Mouse (Mus musculus) cerebellum, postnatal 25 days (tissue): ENCODE measurements around the gene Znrf2.
A peak's percentile ranks its signal among the peaks of the same experiment; 100 is the strongest.

Experiments
- DNase-seq, 2 experiments: peaks; one replicate each; pipeline ENCODE4 v3.0.0; 2021; ENCODE audit warnings: mixed read lengths in 2 of 2

Znrf2 gene

DNA sequence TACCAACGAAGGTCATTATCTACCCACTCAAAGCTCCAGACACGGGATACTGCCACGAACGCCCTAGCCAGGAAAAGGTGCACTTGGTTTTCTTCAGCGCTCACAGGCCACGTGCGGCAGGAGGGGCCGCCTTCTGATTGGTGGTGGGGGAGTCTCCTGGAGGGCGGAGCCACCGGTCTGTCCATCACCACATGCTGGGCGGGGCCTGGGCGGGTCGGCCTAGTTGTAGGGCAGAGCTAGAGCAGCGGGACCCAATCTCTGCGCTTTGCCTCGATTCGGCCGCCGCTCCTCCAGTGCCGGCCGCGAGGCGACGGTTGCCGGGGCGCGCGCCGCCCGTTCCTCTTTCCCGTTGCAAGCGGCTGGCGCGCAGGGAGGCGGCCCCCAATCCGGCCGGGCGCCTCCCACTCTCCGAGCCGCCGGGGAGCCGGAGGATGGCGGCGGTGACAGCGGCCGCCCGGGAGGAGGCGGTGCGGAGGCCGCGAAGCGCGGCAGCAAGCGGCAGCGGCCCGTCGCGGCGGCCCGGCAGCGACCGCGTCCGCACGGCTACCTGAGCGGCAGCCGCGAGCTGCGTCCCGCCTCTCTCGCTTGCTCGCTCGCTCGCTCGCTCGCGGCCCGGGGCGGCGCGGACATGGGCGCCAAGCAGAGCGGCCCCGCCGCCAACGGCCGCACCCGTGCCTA is at the start of gene Znrf2:
TSS of gene Znrf2 (plus strand) at position 529 of the 678 bp plus-strand sequence.
- DNase-seq: peak; percentile 96 to 99

DNA sequence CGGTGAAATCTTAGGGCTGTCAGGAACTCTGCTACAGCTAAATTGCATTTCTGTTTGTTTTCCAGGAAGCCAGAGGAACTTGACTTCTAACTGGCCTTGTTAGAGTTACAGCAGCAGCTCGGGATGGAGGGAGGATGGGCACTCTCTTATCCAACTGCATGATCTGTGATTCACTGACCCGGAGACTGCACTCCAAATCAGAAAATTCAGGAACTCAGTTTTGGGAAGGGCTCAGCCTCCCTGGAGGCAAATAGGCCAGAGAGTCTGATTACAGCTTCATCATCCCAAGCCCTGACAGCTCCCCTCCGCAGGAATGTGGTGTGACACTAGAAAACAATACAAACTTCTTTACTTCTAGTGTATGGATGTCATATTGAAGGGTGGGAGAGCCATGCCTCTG is 49.0 kb upstream of the Znrf2 start:
- DNase-seq: no peak

GRCm38 (mm10) chr6:54770766-54771165 is 46.0 kb upstream of the Znrf2 start:
- DNase-seq: no peak

GRCm38 (mm10) chr6:54771171-54771570 is 45.5 kb upstream of the Znrf2 start:
- peak in 1 of 2 experiments; percentile 12 for DNase-seq

GRCm38 (mm10) chr6:54772078-54772477 is 44.6 kb upstream of the Znrf2 start:
- DNase-seq: no peak

DNA sequence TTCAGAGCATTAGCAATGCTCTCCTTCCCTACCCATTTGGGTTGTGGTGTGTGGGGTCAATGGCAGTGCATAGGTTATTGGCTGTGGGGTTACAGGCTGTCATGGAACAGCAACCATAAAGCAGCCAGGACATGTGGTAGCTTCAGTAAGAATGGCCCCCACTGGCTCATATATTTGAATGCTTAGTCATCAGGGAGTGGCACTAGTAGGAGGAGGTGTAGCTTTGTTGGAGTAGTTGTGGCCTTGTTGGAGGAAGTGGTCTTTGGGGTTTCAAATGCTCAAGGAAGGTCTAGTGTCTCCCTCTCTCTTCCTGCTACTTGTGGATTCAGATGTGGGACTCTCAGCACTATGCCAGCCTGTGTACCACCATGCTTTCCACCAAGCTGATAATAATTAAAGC is 41.0 kb upstream of the Znrf2 start:
- no peak for DNase-seq

GRCm38 (mm10) chr6:54777661-54778060 is 39.1 kb upstream of the Znrf2 start:
- no peak for DNase-seq

DNA sequence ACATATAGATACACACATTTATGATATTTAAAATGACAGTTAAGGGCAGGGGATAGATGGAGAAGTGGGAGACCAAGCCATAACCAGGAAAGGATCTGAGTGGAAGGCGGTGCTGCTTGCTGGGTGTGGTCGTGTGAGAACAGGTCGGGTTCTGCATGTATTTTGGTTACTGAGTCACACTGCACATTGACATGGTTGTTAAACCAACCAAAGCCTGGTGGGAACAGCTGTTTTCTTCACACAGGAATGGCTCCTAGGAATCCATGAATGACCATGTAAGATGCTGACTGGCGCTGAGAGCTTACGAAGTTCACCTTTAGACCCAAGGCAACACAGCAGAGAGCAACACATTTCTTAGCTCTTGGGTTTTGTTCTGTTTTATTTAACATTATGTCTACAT is 36.7 kb upstream of the Znrf2 start:
- DNase-seq: no peak

- no peak for DNase-seq
These were observed 36.0 kb upstream of the Znrf2 start for GRCm38 (mm10) chr6:54780569-54781304.

DNA sequence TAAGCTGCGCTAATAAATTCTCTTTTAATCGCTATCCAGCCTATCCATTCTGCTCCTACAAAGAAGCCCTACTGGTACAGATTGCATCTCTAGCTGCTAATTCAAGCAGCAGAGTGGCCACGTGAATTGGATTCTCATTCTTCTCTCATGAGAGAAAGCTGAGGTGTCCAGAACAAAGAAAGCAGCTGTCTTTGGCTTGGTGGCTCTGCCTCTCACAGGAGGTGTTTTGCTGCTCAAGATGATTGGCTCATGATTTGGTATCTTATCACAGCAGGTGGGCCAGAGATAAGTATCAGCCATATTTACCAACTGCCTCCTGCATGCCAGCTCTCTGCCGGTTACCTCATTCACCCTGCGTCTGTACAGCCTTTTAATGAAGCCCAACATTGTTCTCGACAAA is 34.8 kb upstream of the Znrf2 start:
- DNase-seq: no peak

DNA sequence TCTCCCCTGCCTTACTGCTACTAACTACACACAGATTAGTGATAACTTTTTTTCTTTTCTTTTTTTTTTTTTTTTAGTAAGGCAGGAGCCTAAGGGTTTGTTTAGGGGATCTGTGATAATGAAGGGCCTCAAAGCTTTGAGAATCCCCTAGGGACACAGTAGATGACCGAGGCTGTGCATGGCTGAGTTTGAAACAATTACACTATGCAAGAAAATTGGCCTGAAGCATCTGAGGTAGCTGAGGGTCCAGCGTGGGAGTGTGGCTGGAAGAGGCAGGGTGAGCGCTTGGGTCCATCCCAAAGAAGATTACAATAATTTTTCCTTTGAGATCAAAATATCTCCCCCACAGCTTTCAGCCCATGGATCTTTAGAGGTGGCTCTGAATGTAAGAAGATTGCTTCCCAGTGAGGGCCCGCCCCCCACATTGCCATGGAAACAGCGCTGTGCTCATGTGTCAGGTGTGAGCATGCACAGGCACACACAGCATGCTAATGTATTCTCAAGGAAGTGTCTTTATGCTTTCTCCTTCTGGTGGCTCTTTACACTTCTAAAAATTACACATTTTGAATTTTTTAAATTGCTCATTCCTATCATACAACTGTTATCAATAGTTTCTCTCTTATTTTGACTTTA is 31.5 kb upstream of the Znrf2 start:
- no peak for DNase-seq

DNA sequence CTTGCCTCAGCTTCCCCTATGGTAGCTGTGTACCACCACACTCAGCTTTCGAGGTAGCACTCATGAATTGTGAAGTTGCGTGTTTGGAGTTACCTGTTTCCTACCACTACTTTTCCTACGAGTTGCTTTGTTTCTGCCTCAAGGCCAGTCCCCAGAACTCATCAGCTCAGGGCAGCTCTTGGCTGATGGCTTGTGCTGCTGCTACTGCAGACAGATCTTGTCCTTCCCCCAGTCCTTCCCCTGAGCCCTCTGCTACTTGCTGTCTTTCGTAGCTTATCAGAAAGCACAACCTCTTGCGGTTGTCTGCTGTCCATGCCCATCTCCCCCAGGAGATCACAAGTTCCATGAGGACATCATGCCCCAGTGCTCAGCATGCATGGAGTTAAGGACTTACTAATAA is 29.9 kb upstream of the Znrf2 start:
- no peak for DNase-seq

DNA sequence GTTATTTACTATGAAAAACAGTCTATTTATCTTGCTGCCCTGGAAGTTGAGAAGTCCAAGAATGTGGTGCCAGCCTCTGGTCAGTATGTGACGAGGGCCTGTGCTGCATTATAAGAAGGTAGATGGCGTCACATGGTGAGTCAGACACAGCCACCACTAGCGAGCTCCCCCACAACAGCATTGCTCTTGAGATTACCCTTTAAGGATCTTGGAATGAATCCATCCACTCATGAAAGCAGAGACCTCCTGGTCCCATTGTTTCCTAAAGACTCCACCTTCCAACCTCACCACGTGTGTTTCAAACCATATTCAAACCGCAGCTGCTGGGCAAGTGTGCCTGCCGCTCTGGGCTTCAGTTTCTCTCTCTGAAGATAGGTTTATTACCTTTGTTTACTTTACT is 28.2 kb upstream of the Znrf2 start:
- DNase-seq: no peak

DNA sequence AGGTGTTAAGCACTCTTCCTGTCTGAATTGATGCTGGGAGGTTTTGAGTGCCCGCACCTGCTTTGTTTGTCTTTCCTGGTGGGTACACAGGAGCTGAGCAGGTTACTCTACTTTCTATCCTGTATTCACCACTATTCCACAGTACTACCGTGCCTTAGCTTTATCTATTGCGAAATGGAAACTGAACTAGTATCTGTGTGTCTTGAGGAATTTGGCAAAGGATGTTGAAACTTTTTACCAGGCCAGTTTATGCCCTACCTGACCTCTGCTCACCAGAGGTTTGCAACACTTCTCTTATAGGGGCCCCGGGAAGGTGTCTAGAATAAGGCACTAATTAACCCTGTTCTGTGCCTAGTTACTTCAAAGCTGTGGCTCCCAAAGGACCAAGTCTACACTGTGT is 27.6 kb upstream of the Znrf2 start:
- DNase-seq: no peak

DNA sequence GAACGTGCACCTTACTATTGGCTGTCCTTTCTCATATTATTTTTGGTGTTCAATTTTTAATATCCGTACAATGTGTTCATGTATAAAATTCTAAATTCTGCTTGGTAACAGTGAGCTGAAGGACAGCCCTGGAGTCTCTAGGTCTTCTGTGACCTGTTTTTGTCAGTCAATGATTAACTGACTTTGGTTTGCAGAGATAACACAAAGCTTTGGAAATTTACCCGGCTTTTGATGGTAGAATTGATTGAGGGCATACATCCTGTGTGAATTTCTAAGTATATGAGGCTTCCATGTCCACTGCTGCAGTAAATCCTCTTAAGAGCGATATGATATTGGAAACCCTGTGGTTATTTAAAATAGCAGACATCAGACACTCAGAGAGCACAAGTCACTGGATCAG is 26.6 kb upstream of the Znrf2 start:
- no peak for DNase-seq

DNA sequence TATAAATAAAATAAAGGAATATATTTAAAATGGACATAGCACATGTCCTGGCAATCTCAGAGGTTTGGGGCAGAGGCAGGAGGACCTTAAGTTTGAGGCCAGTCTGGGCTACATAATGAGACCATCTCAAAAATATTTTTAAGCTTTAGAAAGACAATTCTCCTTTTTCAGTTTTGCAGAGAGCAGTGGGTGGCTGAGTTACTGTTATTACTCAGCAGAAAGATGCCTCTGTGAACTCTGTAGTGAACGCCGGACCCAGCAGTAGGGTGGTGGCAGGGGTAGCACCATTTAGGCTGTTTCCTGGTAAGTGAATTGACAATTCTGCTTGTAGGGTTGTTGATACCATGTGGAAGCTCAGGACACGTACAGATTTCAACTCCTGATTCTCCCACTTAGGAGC is 22.9 kb upstream of the Znrf2 start:
- no peak for DNase-seq

- DNase-seq: no peak
These were observed 22.3 kb upstream of the Znrf2 start for GRCm38 (mm10) chr6:54794372-54794771.

GRCm38 (mm10) chr6:54794991-54795390 is 21.7 kb upstream of the Znrf2 start:
- DNase-seq: no peak

- no peak for DNase-seq
These were observed 20.7 kb upstream of the Znrf2 start for GRCm38 (mm10) chr6:54795971-54796370.

DNA sequence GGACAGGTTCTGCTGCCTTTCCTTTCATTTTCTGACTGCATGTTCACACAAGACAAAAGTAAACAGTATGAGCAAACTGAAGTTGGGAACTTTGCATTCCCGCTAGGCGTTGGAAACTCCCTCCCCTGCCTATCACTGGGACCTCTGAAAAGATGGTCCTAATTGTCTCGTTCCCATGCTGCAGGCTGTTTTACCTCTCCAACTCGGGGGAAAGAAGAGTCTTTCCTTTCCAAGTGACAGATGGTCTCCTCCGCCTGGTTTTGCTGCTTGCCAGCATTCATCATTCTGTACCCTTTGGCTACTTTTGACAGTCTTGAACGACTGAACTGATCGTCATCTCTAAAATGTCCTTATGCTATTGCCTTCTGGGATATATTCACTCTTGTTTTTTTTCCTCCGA is 14.4 kb upstream of the Znrf2 start:
- peak; percentile 65 to 69 for DNase-seq

DNA sequence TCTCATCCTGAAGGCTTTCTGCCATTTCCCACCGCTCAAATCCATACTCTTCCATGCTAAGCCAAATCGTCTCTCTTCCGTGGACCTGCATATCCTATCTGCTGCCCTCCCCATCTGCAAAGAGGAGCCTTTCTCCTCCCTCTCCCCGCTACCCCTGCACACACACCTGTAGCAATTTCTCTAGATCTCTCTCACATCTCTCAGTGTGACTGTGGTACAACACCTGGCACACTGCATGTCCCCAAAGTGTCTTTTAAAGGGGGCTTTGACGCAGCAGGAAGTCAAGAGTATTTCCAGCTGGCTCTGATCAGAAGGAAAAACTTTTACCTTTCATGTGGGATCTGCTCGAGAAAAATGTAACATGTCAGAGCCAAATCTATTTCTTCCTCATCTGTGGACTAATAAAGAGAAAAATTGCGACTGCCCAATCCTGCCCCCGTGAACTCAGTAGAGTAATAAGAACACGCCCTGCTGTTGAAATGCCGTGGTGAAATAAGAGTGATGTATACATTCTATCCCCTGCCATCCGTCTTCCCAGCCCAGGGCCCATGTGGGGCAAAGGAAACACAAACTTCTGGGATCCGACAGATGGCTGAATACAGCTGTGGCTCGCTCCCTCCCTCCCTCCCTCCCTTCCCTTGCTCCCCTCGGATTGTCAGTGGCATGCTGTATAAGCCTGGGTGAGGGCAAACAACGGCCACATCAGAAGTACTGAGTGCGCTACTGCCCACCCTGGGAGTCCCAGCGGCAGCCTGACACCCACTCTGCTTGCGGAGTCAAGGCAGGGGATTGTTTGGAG is 12.5 kb upstream of the Znrf2 start:
- DNase-seq: no peak

DNA sequence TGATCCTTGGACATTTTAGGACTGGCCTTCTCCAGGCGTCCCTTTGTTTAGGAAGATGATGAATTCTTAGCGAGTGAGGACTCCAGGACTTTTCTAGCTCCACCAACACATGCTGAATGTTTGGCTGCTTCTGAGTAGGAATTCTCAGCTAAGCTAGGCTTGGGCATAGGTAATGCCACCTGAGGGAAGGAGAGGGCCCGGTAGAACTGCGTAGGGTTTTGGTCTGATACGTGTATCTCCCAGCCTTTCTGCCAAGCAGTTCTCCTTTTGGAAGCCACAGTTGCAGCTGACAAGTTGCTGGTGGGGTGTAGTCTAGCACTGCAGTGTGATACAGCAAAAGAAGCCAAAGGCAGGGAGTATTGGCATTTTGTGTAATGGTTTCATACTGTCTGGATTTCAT is 10.9 kb upstream of the Znrf2 start:
- DNase-seq: no peak
